Mouse (Mus musculus) spleen, postnatal 36 days (tissue): Measurements from ENCODE around the gene Rragb.
"Not testable (repeated sequence)": the region's sequence is repeated elsewhere in the genome, so short reads cannot be mapped to it uniquely, and the experiment has no call there.

Experiments used
- DNase-seq, 2 experiments: peaks; one replicate each; pipeline ENCODE4 v3.0.0; 2022; ENCODE audit warnings: low spot score in 2 of 2, mixed read lengths in 1 of 2

The Rragb gene

DNA sequence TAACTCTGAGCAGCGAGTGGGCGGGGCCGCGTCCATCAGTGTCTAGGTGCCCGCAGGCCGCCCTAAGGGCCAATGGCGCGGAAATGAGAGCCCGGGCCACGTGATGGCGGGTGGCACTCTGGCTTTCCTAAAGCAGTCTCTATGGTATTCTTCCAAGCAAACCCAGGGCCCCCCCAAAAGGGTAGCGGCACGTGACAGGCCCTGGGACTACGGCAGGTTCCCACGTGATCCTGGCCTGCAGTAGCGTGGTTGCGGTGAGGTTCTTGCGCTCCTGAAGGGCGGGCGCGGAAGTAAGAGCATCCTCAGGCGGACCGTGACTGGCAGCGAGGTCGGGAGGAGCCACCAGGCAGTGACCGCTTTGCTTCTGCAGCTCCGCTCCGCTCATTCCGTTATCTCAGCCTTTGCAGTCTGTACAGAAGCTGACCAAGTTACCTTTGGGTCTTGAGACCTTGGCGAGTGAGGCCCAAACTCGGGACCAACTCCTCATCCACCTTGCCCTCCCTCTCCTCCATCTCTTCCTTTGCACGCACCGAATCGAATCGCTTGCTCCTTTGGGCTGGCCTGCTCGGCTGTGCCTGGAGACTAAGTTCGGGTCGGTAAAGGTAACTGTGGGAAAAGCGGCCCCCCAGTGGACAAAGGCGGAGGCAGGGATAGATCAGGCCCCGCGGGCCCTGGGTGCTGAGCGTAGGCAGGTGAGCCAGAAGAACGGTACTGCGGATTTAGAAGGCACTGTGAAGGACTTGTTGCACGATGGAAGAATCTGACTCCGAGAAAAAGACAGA is at the start of gene Rragb:
Rragb (plus strand) TSS at position 248 of the 782 bp plus-strand sequence.
- peak; percentile 75 to 76 for DNase-seq

DNA sequence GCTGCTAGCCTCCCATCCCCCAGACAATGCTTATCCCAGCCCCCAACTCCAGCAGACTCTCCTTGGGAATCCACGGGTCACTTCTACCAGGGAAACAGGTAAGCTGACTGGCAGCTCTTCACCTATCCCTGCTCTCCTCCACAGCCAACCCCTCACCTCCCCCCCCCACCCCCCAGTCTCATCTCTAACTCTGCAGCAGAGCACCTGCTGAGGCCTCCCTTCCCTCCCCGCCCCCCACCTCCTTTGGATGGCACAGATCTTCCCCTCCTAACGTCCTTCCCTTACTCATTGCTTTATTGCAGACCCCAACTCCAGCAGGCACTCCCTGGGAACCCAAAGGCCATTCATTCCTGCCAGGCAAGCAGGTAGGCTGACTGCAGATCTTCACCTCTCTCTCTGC is 21.3 kb upstream of the Rragb start, which contains the start of gene Foxr2:
Foxr2 (plus strand) TSS at position 301 of the 400 bp plus-strand sequence.
- DNase-seq, result no peak

DNA sequence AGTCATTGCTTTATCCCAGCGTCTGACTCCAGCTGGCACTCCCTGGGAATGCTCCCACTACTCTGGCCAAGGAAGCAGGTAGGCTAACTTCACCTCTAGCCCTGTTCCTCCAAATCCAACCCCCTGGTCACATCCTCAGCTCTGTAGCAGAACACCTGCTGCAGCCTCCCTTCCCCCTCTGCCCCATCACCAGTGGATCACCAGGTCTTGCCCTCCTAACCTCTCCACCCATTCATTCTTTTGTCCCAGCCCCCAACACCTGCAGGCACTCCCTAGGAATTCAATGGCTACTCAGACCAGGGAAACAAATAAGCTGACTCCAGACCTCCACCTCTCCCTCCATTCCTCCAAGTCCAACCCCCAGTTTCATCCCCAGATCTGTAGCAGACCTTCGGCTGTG is 20.8 kb upstream of the Rragb start:
- no peak for DNase-seq

DNA sequence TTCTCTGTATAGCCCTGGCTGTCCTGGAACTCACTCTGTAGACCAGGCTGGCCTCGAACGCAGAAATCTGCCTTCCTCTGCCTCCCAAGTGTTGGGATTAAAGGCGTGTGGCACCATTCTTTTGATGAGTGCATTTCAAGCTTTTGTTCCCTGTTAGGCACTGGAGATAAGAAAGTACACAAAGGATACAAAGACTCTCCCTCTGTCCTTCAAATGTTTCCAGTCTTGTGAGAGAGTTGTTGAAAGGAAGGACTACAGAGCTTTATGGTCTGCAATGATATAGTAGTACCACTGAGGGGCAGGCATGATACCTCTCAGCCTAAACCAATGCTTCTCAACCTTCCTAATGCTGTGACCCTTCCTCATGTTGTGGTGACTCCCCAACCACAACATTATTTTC is 2.9 kb downstream of the Rragb start:
- DNase-seq, result no peak

DNA sequence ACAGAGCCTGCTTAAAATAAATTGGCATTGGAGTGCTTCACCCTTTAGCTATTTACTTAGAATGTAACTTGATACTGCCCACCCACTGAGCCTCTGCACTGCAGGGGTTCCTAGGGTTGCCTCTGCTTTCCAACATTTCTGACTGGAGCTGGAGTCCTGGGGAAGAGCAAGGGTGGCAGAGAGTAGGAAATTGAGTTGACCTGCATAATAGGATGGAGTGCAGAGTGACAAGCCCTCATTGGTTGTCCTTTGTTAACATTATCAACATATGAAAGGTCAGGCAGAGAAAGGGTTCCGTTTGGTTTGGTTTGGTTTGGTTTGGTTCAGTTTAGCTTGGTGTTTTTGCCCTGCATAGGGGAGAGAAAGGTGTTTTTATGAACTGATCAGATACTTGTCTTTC is 12.0 kb downstream of the Rragb start:
- DNase-seq, result no peak

DNA sequence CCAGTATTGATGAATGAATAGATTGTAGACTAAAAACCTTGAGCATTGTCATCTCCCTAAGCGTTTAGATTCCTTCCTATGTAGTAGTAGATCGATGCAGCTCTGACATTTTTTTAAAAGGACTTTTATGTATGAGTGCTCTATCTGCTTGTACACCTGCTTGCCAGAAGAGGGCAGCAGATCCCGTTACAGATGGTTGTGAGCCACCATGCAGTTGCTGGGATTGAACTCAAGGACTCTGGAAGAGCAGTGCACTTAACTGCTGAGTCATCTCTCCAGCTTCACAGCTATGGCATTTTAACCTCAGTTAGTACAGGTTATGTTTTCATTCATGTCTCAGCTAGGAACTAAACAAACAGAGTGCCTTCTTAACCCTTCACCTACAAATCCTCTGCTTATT is 15.5 kb downstream of the Rragb start:
- DNase-seq, result peak in 1 of 2 experiments; percentile 2

DNA sequence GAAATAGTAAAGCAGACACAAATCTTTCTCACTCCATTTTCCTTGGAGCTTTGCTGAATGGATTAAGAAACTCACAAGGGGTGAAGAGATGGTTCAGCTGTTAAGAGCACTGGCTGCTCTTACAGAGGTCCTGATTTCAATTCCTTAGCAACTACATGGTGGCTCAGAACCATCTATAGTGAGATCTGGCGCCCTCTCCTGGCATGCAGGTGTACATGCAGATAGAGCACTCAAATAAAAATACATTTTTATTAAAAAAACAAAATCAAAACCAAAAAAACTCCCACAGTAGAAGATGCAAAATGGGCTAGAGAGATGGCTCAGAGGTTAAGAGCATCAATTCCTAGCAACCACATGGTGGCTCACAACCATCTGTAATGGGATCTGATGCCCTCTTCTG is 35.0 kb downstream of the Rragb start:
- DNase-seq, result no peak

DNA sequence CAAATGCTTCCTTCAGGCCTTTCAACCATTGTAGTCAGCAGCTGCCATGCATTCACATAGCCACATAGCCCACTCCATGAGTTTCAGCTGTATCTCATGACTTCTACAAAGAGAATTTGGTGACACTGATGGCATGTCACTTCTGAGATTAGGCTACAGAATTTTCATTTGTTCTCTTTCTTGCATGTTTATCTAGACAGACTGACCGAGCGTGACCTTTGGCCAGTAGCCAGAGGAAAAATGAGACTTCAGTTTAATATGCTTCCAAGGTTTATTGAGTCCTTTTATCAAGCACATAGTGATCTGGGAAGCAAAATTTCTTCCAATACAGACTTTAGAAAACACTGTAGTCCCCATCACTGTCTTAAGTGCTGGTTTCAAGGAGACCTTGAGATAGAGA is 42.4 kb downstream of the Rragb start:
- DNase-seq, result no peak

DNA sequence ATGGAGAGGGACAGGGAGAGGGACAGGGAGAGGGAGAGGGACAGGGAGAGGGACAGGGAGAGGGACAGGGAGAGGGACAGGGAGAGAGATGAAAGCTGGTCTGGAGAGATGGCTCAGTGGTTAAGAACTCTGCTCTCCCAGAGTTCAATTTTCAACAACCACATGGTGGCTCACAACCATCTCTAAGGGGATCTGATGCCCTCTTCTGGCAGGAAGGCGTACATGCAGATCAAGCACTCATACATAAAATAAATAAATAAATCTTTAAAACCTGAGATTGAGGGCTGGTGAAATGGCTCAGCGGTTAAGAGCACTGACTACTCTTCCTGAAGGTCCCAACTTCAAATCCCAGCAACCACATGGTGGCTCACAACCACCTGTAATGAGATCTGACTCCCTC is 59.4 kb downstream of the Rragb start:
- DNase-seq, result not testable (repeated sequence)

DNA sequence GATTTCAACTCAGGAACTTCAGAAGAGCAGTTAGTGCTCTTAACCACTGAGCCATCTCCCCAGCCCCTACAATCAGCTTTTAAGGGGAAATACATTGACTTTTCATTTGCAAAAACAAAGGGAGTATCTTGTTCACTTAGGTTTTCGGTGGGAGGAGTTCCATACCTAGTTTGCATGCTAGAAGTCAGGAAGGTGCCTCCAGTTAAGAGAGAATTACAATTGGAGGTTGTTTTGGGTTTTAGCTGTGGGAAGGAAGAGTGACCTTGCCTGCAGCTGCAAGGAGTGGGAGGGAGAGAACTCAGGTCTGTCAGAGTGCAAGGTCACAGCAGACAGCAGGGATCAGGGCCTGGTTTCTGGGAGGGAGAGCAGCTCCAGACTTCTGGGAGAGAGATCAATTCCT is 71.3 kb downstream of the Rragb start:
- no peak for DNase-seq
